Mouse (Mus musculus): ENCODE data around the gene Hbb-bs.
"Not testable (repeated sequence)": the region's sequence is repeated elsewhere in the genome, so short reads cannot be mapped to it uniquely, and the experiment has no call there.

Gene Hbb-bs

GRCm38 (mm10) chr7:103810746-103811145 lies 17.1 kb downstream of the Hbb-bs start:
- DNase-seq: no peak

GRCm38 (mm10) chr7:103810296-103810695 lies 17.6 kb downstream of the Hbb-bs start:
- DNase-seq: no peak

- no peak for DNase-seq
Measured at GRCm38 (mm10) chr7:103809801-103810155, 18.1 kb downstream of the Hbb-bs start.

GRCm38 (mm10) chr7:103808971-103809800 lies 18.7 kb downstream of the Hbb-bs start:
- no peak for DNase-seq

GRCm38 (mm10) chr7:103808120-103808519 lies 19.8 kb downstream of the Hbb-bs start:
- DNase-seq: not testable (repeated sequence)

GRCm38 (mm10) chr7:103806856-103807255 lies 21.0 kb downstream of the Hbb-bs start:
- no peak for DNase-seq

GRCm38 (mm10) chr7:103792669-103793388 lies 35.1 kb downstream of the Hbb-bs start:
- no peak for DNase-seq

- no peak for DNase-seq
Measured at GRCm38 (mm10) chr7:103791721-103792120, 36.2 kb downstream of the Hbb-bs start, which contains the start of gene Olfr67. Olfr67 (minus strand) TSS chr7:103791821.

- DNase-seq: no peak
Measured at GRCm38 (mm10) chr7:103779598-103779997, 48.3 kb downstream of the Hbb-bs start, which contains the start of gene Olfr68. Olfr68 (minus strand) TSS chr7:103779698.

GRCm38 (mm10) chr7:103777652-103778051 lies 50.2 kb downstream of the Hbb-bs start:
- DNase-seq: not testable (repeated sequence)
